9 mouse cellular contexts compared by ENCODE assay signal in genomic region chr9:35570663-35571062, GRCm38 (mm10). TPM values are rescaled to one million over a fixed set of nuclear protein-coding genes. Genes with fewer than 3 reads are reported as not detected.
DNase-seq lines count a peak whose midpoint lies in the region; ATAC-seq and TF ChIP-seq lines count a peak whose summit lies in the region.
"Had no signal": no experiment of that assay in that cellular context is flagged by ENCODE, and none has a peak within 500 bp of the region (broad histone marks: within the 10 kb centered on the region; RNA-seq: fewer than 3 reads in every experiment).

No protein-coding gene starts in this region.

- WGBS in liver, embryonic 13.5 days (ENCODE audit: insufficient replicate concordance) = 5% methylated on average over 5 of the region's 5 CpGs

- ATAC-seq in erythroblast, adult 5-6 weeks (replicated peaks; ENCODE audit: low FRiP score, poor library complexity, severe bottlenecking) = no peak
- ATAC-seq in liver, embryonic 13.5 days (ENCODE audit: low read depth) = no peak

- TF ChIP-seq CTCF in testis, adult 2 months (IDR thresholded peaks at IDR 0.05; ENCODE audit: control insufficient read depth, insufficient read depth, insufficient replicate concordance, low read depth, low read length) = no peak

- peak overlapping the region; percentile 87 for H3K9ac ChIP-seq in liver, embryonic 13.5 days

- peak overlapping the region; percentile 73 for H3K4me2 ChIP-seq in liver, embryonic 13.5 days

- no peak for DNase-seq in testis, postnatal 14 days (ENCODE audit: low spot score)
- no peak for DNase-seq in liver, embryonic 13.5 days
- DNase-seq in T-cell, adult 2 months (ENCODE audit: low spot score) = no peak
- no peak for DNase-seq in retina, postnatal 1 day
- DNase-seq in gastrocnemius, postnatal 10 days = no peak

- peaks cover 26% of the 10 kb centered on the region for H3K4me1 ChIP-seq in erythroblast, embryonic 14.5 days (ENCODE audit: control insufficient read depth)
- H3K4me1 ChIP-seq in testis, adult 2 months (ENCODE audit: control insufficient read depth, insufficient read depth, low read length) = peaks cover 5% of the 10 kb centered on the region
- peaks cover 27% of the 10 kb centered on the region for H3K4me1 ChIP-seq in liver, embryonic 13.5 days (replicated peaks)

- H3K27me3 ChIP-seq in erythroblast, embryonic 14.5 days (ENCODE audit: control insufficient read depth) = peaks cover 44% of the 10 kb centered on the region
- H3K27me3 ChIP-seq in testis, adult 2 months (ENCODE audit: control insufficient read depth, insufficient read depth, low read length) = no peaks in the 10 kb centered on the region
- peaks cover 28% of the 10 kb centered on the region for H3K27me3 ChIP-seq in liver, embryonic 13.5 days

- H3K36me3 ChIP-seq in erythroblast, embryonic 14.5 days (ENCODE audit: control insufficient read depth) = peaks cover 29% of the 10 kb centered on the region
- no peaks in the 10 kb centered on the region; the same call in 1 of the 2 replicates for H3K36me3 ChIP-seq in testis, adult 2 months (ENCODE audit: control insufficient read depth, insufficient read depth, low read length)
- peaks cover 23% of the 10 kb centered on the region for H3K36me3 ChIP-seq in liver, embryonic 13.5 days

- H3K4me3 ChIP-seq in erythroblast, embryonic 14.5 days (replicated peaks) = peak overlapping the region; percentile 100
- peak overlapping the region; percentile 97; the same call in 1 of the 2 replicates for H3K4me3 ChIP-seq in testis, adult 2 months (ENCODE audit: control insufficient read depth, low read depth, low read length)
- peak overlapping the region; percentile 82 for H3K4me3 ChIP-seq in liver, embryonic 13.5 days (replicated peaks)

- TF ChIP-seq POLR2A in testis, adult 2 months (IDR thresholded peaks at IDR 0.05; ENCODE audit: control insufficient read depth, low read depth, low read length) = no peak

- H3K27ac ChIP-seq in testis, adult 2 months (ENCODE audit: control insufficient read depth, insufficient read depth, low read depth, low read length) = peak overlapping the region; percentile 99
- H3K27ac ChIP-seq in liver, embryonic 13.5 days = peak overlapping the region; percentile 96

- no peaks in the 10 kb centered on the region; the same call in 1 of the 2 replicates for H3K9me3 ChIP-seq in erythroblast, embryonic 14.5 days (ENCODE audit: control insufficient read depth, low read length)
- H3K9me3 ChIP-seq in liver, embryonic 13.5 days (replicated peaks) = no peaks in the 10 kb centered on the region

RNA-seq across cellular contexts. Expression of gene Hyls1, which starts 0.5 kb away (rescaled TPM):
- polyA plus RNA-seq in erythroblast, embryonic 14.5 days (2012) = 0.71 and 0.72 TPM in 2 replicates
- total RNA-seq in erythroblast, adult 5-6 weeks (2015; ENCODE audit: low replicate concordance) = 4.8 and 15.4 TPM in 2 replicates
- total RNA-seq in erythroblast, adult 5-6 weeks (2017; ENCODE audit: low replicate concordance) = 5.5 and 6.0 TPM in 2 replicates
- polyA plus RNA-seq in testis, adult 2 months (2012; rRNA removed) = 39.7 and 41.8 TPM in 2 replicates
- 9.8 and 11.9 TPM in 2 replicates for polyA plus RNA-seq in liver, embryonic 13.5 days (2015; fragmentation: Nextera tagmentation; extraction: Ambion mirVana)
- 1 to 10 TPM; 1.4 to 2.3 TPM for total RNA-seq in gastrocnemius, postnatal 10 days (2021)

RNA-seq across cellular contexts. Expression of gene Pate2, which starts 0.6 kb away (rescaled TPM):
- 0.09 TPM in 1 of 2 replicates, not detected in the other for polyA plus RNA-seq in erythroblast, embryonic 14.5 days (2012)
- not detected in 2 replicates for total RNA-seq in erythroblast, adult 5-6 weeks (2015; ENCODE audit: low replicate concordance)
- not detected in 2 replicates for total RNA-seq in erythroblast, adult 5-6 weeks (2017; ENCODE audit: low replicate concordance)
- polyA plus RNA-seq in testis, adult 2 months (2012; rRNA removed) = 1.1 and 2.3 TPM in 2 replicates
- polyA plus RNA-seq in liver, embryonic 13.5 days (2015; fragmentation: Nextera tagmentation; extraction: Ambion mirVana) = 0.25 and 0.36 TPM in 2 replicates
- under 1 TPM; 0.23 to 0.52 TPM for total RNA-seq in gastrocnemius, postnatal 10 days (2021)

RNA-seq across cellular contexts. Expression of gene Pus3, which starts 12.3 kb away (rescaled TPM):
- polyA plus RNA-seq in erythroblast, embryonic 14.5 days (2012) = 0.04 and 0.07 TPM in 2 replicates
- 1.5 and 9.4 TPM in 2 replicates for total RNA-seq in erythroblast, adult 5-6 weeks (2015; ENCODE audit: low replicate concordance)
- total RNA-seq in erythroblast, adult 5-6 weeks (2017; ENCODE audit: low replicate concordance) = 3.4 and 6.0 TPM in 2 replicates
- polyA plus RNA-seq in testis, adult 2 months (2012; rRNA removed) = 2.8 and 3.5 TPM in 2 replicates
- polyA plus RNA-seq in liver, embryonic 13.5 days (2015; fragmentation: Nextera tagmentation; extraction: Ambion mirVana) = 9.3 and 11.4 TPM in 2 replicates
- total RNA-seq in gastrocnemius, postnatal 10 days (2021) = 10 to 100 TPM; 10.6 to 11.9 TPM

RNA-seq across cellular contexts. Expression of gene Ddx25, which starts 12.3 kb away (rescaled TPM):
- polyA plus RNA-seq in erythroblast, embryonic 14.5 days (2012) = not detected in 2 replicates
- 0.21 TPM in 1 of 2 replicates, not detected in the other for total RNA-seq in erythroblast, adult 5-6 weeks (2015; ENCODE audit: low replicate concordance)
- total RNA-seq in erythroblast, adult 5-6 weeks (2017; ENCODE audit: low replicate concordance) = not detected in 2 replicates
- polyA plus RNA-seq in testis, adult 2 months (2012; rRNA removed) = 63.9 and 71.2 TPM in 2 replicates
- 0.39 and 0.42 TPM in 2 replicates for polyA plus RNA-seq in liver, embryonic 13.5 days (2015; fragmentation: Nextera tagmentation; extraction: Ambion mirVana)
- total RNA-seq in gastrocnemius, postnatal 10 days (2021) = under 1 TPM; 0.05 to 0.09 TPM

RNA-seq across cellular contexts. Expression of gene Pate4, which starts 41.1 kb away (rescaled TPM):
- polyA plus RNA-seq in erythroblast, embryonic 14.5 days (2012) = not detected in 2 replicates
- total RNA-seq in erythroblast, adult 5-6 weeks (2015; ENCODE audit: low replicate concordance) = not detected in 2 replicates
- total RNA-seq in erythroblast, adult 5-6 weeks (2017; ENCODE audit: low replicate concordance) = not detected in 2 replicates
- 0.10 TPM in 1 of 2 replicates, not detected in the other for polyA plus RNA-seq in testis, adult 2 months (2012; rRNA removed)
- polyA plus RNA-seq in liver, embryonic 13.5 days (2015; fragmentation: Nextera tagmentation; extraction: Ambion mirVana) = not detected in 2 replicates
- not detected for total RNA-seq in gastrocnemius, postnatal 10 days (2021)
- total RNA-seq: layer of hippocampus, adult 8-10 months had no signal
